Mouse (Mus musculus) adrenal gland (tissue): ENCODE measurements around the gene Mrps7.

Source experiments
- intact Hi-C: fragments of 180-260 bp; cut with DNase I; formaldehyde crosslinking; loops from one replicate; pipeline ENCODE4 v1.15.1; 2025

Gene Mrps7

GRCm38 (mm10) chr11:115627705-115628464 is 24.2 kb downstream of the Mrps7 start, which contains the start of gene Slc25a19:
Gene Slc25a19 (minus strand): TSS chr11:115628295.
- intact Hi-C loops, result no loop called here

DNA sequence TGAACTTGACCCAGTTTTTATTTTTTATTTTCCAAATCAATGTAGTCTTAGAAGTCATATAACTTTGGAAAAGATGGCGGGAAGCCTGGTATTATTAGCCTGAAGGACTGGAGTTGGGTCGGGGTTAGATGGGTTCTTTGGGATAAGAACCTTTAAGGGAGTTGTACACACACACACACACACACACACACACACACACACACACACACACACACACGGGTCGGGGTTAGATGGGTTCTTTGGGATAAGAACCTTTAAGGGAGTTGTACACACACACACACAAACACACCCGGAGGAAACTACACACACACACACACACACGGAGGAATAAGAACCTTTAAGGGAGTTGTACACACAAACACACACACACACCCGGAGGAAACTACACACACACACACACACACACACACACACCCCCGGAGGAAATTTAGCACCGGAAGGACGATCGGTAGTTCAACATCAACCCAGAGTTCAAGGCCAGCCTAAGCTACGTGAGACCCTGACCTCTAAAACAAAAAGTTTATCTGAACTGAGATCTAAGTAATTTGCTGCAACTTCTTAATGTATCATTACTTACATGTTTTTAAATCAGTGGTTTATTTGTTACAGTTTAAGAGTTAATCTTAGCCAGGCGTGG is 24.9 kb downstream of the Mrps7 start:
- intact Hi-C loops, result no loop called here

GRCm38 (mm10) chr11:115629734-115630531 is 26.2 kb downstream of the Mrps7 start:
- intact Hi-C loops, result loop anchor here (5.0 kb wide), 1 partner anchor 82 kb away; no protein-coding TSS in a partner anchor

- intact Hi-C loops, result loop anchor here (5.0 kb wide), 1 partner anchor 81 kb away; no protein-coding TSS in a partner anchor
These were observed 27.1 kb downstream of the Mrps7 start for GRCm38 (mm10) chr11:115630532-115631504.

DNA sequence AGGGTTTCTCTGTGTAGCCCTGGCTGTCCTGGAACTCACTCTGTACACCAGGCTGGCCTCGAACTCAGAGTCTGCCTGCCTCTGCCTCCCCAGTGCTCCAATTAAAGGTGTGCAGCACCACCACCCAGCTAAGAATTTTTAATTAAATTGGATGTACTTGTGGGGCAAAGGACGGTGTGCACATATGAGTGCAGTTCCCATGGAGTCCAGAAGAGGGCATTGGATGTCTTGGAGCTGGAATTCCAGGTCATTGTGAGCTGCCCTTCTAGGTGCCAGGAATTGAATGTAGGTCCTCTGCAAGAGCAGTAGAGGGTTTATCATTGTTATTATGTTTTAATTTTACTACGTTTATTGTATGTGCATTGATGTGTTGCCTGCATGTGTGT is 27.8 kb downstream of the Mrps7 start:
- intact Hi-C loops, result loop anchor here (5.0 kb wide), 1 partner anchor 81 kb away; no protein-coding TSS in a partner anchor

DNA sequence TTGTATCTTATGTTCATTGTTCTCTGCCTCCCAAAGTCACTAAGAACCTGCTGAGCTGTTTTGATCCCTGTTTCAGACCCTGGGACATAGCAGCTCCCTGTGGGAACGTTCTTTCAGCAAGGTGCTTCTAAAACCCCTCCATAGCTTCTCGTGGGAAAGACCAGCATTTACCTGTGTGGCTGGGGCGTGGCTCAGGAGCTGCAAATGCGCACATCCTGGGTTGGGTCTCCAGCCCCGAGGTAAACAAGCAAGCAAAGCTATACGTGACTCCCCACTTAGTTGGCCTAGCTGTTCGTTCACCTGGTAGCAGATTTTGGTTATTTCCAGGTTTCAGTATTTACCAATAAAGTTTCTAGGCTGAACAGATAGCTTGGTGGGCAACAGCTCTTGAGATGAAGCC is 28.5 kb downstream of the Mrps7 start:
- intact Hi-C loops, result loop anchor here (5.0 kb wide), 1 partner anchor 80 kb away; no protein-coding TSS in a partner anchor

- intact Hi-C loops, result loop anchor here (5.0 kb wide), 1 partner anchor 79 kb away; no protein-coding TSS in a partner anchor
These were observed 29.1 kb downstream of the Mrps7 start for GRCm38 (mm10) chr11:115632862-115633261.

DNA sequence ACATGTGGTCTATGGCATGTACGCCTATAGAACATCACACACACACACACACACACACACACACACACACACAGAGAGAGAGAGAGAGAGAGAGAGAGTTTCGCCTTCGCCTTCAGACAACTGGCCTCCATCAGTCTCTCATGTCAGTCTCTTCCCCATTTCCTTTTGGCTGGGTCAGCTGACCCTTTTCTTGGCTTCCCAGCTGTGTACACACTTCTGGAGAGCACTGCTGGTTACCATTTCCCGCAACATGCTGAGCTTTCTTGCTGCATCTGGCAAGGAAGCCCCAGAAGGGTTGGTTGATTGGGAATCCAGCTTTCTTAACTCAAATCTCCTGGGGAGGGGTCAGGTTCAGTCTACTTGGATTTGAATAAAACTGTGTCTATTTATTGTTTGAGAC is 30.4 kb downstream of the Mrps7 start:
- intact Hi-C loops, result loop anchor here (5.0 kb wide), 1 partner anchor 78 kb away; no protein-coding TSS in a partner anchor

GRCm38 (mm10) chr11:115635041-115635440 is 31.3 kb downstream of the Mrps7 start:
- intact Hi-C loops, result no loop called here

DNA sequence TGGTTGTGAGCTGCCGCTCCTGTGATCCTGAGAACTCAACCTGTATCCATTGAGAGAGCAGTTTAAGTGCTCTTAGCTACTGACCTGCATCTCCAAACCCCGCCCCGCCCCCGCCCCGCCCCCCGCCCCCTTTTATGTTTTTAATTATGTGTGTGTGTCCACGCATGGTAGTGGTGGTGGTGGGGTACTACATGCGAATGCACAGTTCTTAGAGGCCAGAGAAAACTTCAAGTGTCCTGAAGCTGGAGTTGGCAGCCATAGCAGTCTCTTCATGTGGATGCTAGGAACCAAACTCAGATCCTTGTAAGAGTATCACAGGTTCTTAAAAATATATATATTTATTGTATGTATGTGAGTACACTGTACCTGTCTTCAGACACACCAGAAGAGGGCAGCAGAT is 31.8 kb downstream of the Mrps7 start:
- intact Hi-C loops, result no loop called here

- intact Hi-C loops, result no loop called here
These were observed 33.2 kb downstream of the Mrps7 start for GRCm38 (mm10) chr11:115636960-115637359.

DNA sequence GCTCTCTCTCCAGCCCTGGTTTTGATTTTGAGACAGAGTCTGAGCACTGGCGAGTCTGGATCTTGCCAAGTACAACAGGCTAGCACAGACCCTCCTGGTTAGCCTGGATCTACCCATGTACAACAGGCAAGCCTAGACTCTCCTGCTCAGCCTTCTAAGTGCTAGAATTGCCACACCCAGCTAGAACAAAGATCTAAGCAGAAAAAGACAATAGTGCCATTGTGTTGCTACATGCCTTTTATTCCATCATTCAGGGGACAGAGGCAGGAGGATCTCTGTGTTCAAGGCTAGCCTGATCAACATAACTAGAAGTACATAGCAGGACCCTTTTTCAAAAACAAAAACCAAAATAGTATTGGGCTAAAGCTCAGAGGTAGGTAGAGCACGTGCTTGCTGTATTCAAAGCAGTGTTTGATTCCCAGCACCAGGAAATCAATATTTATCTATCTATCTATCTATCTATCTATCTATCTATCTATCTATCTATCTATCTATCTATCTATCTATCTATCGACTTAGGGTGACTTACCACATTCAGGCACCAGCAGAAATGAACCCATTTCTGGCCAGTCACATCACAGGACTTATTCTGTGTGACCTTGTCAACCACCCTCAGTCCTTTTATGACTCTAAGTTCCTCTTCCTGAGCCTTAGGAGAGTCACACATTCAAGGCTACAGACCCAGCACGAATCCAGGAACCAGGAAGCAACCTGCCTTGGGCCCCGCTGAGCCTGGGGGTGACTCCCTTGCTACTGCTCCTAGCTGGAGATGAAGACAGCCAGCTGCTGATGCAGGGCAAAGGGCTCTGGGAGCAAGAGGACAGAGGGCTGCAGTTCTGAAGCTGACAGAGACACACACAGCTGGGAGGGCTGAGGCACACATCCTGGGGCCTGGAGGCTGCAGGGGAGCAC is 35.0 kb downstream of the Mrps7 start:
- intact Hi-C loops, result no loop called here

GRCm38 (mm10) chr11:115639540-115639939 is 35.8 kb downstream of the Mrps7 start:
- intact Hi-C loops, result no loop called here

DNA sequence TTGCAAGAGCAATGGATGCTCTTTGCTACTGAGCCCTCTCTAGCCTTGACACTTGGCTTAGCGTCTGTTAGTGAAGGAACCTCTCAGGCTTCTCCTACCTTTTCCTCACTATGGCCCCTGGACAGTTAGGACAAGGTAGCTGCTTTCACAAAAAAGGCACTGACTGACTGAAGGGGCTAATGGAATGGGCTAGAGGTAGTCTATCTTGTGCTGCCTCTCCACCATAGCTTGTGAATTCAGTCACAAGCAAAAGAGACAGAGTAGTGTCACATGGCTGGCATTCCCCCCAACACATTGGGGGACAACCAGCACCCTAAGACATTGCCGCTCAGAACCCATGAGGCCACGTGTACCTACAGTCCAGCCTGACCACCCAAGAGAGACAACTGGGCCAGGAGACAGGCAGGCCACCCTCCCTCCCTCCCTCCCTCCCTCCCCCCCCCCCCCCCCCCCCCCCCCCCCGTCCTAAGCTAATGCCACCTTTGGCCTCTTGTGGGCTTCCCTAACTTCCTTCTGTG is 36.6 kb downstream of the Mrps7 start:
- intact Hi-C loops, result no loop called here

DNA sequence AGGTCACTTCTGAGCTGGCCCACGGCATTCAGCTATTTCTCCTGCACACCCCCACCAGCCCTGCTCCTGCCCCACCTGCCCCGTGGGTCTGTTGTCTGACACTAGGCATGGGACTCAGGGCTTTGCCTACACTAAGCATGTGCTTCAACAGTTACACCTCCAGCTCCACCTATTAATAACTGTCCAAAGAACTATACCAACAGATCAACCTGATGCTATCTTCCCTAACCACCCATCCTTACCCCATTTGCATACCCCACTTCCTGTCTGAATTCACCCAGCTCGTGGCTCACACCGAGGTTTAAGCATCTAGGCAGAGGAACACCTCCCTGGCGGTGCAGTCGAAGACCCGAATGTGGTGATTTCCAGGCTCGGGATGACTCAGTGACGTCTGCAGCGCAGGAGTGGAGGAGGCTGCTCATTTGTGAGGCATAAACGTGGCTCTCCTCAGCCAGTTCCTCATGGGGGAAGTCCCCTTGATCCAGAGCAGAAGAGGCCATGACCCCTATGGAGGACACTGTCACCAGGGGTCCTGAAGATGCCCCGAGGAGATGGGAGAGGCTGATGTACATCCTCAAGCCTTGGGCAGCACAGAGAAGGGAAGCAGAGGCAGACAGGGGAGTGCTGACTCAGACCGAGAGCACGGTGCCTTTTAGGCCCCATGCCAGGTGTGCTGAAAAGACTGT is 37.4 kb downstream of the Mrps7 start:
- intact Hi-C loops, result no loop called here

- intact Hi-C loops, result no loop called here
These were observed 37.9 kb downstream of the Mrps7 start for GRCm38 (mm10) chr11:115641664-115642036.

DNA sequence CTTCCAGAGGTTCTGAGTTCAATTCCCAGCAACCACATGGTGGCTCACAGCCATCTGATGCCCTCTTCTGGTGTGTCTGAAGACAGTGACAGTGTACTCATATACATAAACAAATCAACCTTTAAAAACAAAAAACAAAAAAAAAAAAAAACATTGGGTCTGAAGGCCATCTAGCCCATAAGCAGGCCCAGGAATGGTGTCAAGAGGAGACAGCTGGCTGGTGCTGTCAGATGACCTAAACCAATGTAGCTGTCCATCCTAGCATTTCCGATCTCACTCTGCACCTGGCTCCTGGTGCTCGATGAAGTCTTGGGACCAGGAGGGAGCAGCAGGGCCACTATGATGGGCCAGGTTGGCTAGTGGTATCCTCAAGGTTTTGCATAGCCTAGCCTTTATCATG is 39.0 kb downstream of the Mrps7 start:
- intact Hi-C loops, result no loop called here

DNA sequence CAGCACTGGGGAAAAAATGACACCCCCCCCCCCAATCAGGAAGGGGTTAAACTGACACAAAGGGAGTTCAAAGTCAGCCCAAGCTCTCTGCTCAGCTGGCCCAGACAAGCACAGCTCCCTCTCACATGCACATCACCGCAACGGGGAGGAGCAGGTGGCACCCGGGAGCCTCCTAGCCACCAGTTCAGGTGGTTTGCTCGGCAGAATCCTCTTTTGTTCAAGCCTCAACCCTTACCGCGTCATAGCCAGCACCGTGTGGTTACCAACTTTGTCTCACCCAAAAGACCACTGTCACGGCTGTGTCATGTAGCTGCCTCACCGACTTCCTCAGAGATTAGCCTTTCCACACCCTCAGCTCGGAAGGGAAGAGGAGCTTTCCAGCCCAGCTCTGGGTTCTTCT is 39.5 kb downstream of the Mrps7 start:
- intact Hi-C loops, result no loop called here

DNA sequence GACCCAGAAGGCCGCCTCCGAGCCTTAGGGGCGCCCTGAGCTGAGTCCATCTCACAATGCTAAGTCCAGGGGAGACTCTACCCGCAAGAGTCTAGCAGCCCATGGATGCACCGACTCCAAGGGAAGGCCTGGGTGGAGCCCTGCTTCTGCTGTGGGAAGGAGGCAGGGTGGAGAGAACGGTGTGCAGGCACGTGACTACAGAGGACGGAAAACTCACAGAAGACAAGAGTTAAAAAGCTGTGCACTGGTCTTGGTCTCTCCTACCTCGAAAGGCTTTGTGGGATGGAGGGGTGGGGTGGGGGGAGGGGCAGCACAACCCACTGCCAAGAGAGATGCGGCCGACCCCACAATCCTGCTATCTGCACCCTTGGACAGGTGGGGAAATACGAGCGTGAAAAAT is 40.6 kb downstream of the Mrps7 start:
- intact Hi-C loops, result no loop called here
